In genomic region chr15:81166291-81166690, GRCm38 (mm10) we compare ENCODE assay signal across 24 mouse cellular contexts. TPM values are rescaled to one million over a fixed set of nuclear protein-coding genes. Genes with fewer than 3 reads are reported as not detected.
DNase-seq lines count a peak whose midpoint lies in the region; ATAC-seq and TF ChIP-seq lines count a peak whose summit lies in the region.
"Had no signal": no experiment of that assay in that cellular context is flagged by ENCODE, and none has a peak within 500 bp of the region (broad histone marks: within the 10 kb centered on the region; RNA-seq: fewer than 3 reads in every experiment).

No protein-coding gene starts in this region.

- no peak overlapping the region for H3K4me2 ChIP-seq in hindbrain, postnatal 0 days (ENCODE audit: low read depth, low read length)
- H3K4me2 ChIP-seq: embryonic facial prominence, embryonic 12.5 days; embryonic facial prominence, embryonic 15.5 days; forebrain, embryonic 13.5 days; heart, embryonic 11.5 days; hindbrain, embryonic 12.5 days; hindbrain, embryonic 15.5 days; intestine, embryonic 15.5 days had no signal

- peak; percentile 29 for DNase-seq in thymus, postnatal 0 days (ENCODE audit: low spot score)
- DNase-seq in thymus, postnatal 4 days = no peak
- peak; percentile 22 for DNase-seq in R1 (ENCODE audit: low read depth, low spot score)
- DNase-seq in Muller cell, postnatal 12 days (ENCODE audit: inconsistent ontology term) = no peak
- no peak for DNase-seq in hindbrain, postnatal 0 days (ENCODE audit: low spot score)
- DNase-seq: adrenal gland, postnatal 10 days; adrenal gland, postnatal 36 days; cerebellum, adult 18-20 months; cerebellum, adult 9-10 months; cerebellum, postnatal 25 days; gastrocnemius, postnatal 10 days; heart, adult 11 months; kidney, adult 11 months had no signal

- no peaks in the 10 kb centered on the region for H3K9me3 ChIP-seq in hindbrain, postnatal 0 days (ENCODE audit: low read length)
- H3K9me3 ChIP-seq: embryonic facial prominence, embryonic 12.5 days; embryonic facial prominence, embryonic 15.5 days; forebrain, embryonic 10.5 days; forebrain, embryonic 13.5 days; hindbrain, embryonic 12.5 days; hindbrain, embryonic 15.5 days; intestine, embryonic 15.5 days had no signal

- H3K9ac ChIP-seq in hindbrain, postnatal 0 days (replicated peaks; ENCODE audit: low read length) = no peak overlapping the region
- H3K9ac ChIP-seq: embryonic facial prominence, embryonic 12.5 days; embryonic facial prominence, embryonic 15.5 days; forebrain, embryonic 13.5 days; hindbrain, embryonic 12.5 days; hindbrain, embryonic 15.5 days; intestine, embryonic 15.5 days had no signal

- no peak for TF ChIP-seq CTCF in embryonic fibroblast, embryonic 13.5 days (IDR thresholded peaks at IDR 0.05; ENCODE audit: borderline replicate concordance, insufficient read depth, low read length)
- TF ChIP-seq CTCF in hindbrain, postnatal 0 days (IDR thresholded peaks at IDR 0.05; ENCODE audit: low read depth) = no peak

- TF ChIP-seq POLR2A in embryonic fibroblast, embryonic 13.5 days (IDR thresholded peaks at IDR 0.05; ENCODE audit: low read depth, low read length) = no peak

- peaks cover 17% of the 10 kb centered on the region for H3K4me1 ChIP-seq in embryonic fibroblast, embryonic 13.5 days (ENCODE audit: control insufficient read depth, insufficient read depth, low read length)
- H3K4me1 ChIP-seq in hindbrain, postnatal 0 days (ENCODE audit: insufficient read depth, low read length) = no peaks in the 10 kb centered on the region
- H3K4me1 ChIP-seq: forebrain, embryonic 10.5 days; forebrain, embryonic 13.5 days; hindbrain, embryonic 12.5 days had no signal

- 0 out of 2 replicates have a peak overlapping the region, but pooled peaks have one; percentile 0 for H3K27ac ChIP-seq in embryonic fibroblast, embryonic 13.5 days (ENCODE audit: insufficient read depth, low read length)
- H3K27ac ChIP-seq in hindbrain, postnatal 0 days = no peak overlapping the region
- H3K27ac ChIP-seq: embryonic facial prominence, embryonic 12.5 days; forebrain, embryonic 10.5 days; forebrain, embryonic 13.5 days; hindbrain, embryonic 12.5 days; hindbrain, embryonic 15.5 days; intestine, embryonic 15.5 days had no signal

- H3K4me3 ChIP-seq in embryonic fibroblast, embryonic 13.5 days (ENCODE audit: insufficient read depth, low read length) = no peak overlapping the region
- no peak overlapping the region for H3K4me3 ChIP-seq in hindbrain, postnatal 0 days (ENCODE audit: low read length)
- H3K4me3 ChIP-seq: embryonic facial prominence, embryonic 12.5 days; embryonic facial prominence, embryonic 15.5 days; forebrain, embryonic 10.5 days; forebrain, embryonic 13.5 days; hindbrain, embryonic 12.5 days; hindbrain, embryonic 15.5 days; intestine, embryonic 15.5 days had no signal

- ATAC-seq in hindbrain, postnatal 0 days = no peak
- ATAC-seq: forebrain, embryonic 13.5 days; forebrain, embryonic 16.5 days; intestine, embryonic 15.5 days; Patski had no signal

- 93% methylated on average over 5 of the region's 5 CpGs for WGBS in hindbrain, postnatal 0 days

- H3K27me3 ChIP-seq in hindbrain, postnatal 0 days (ENCODE audit: insufficient read depth, low read length) = no peaks in the 10 kb centered on the region
- H3K27me3 ChIP-seq: embryonic facial prominence, embryonic 12.5 days; embryonic facial prominence, embryonic 15.5 days; forebrain, embryonic 13.5 days; hindbrain, embryonic 12.5 days; hindbrain, embryonic 15.5 days; intestine, embryonic 15.5 days; Patski had no signal

- no peaks in the 10 kb centered on the region for H3K36me3 ChIP-seq in hindbrain, postnatal 0 days (ENCODE audit: insufficient read depth, low read length)
- H3K36me3 ChIP-seq: embryonic facial prominence, embryonic 12.5 days; embryonic facial prominence, embryonic 15.5 days; forebrain, embryonic 10.5 days; hindbrain, embryonic 12.5 days; hindbrain, embryonic 15.5 days; intestine, embryonic 15.5 days had no signal

RNA-seq across cellular contexts. Expression of gene Mrtfa, which starts 24.3 kb away (rescaled TPM):
- polyA plus RNA-seq in thymus, postnatal 0 days (2015; fragmentation: Nextera tagmentation; extraction: Ambion mirVana) = 17.3 and 19.0 TPM in 2 replicates
- 36.6 and 38.4 TPM in 2 replicates for polyA plus RNA-seq in embryonic fibroblast, embryonic 13.5 days (2011; ENCODE audit: insufficient read length, low read depth, missing spikeins)
- total RNA-seq in hindbrain, postnatal 0 days (2014; rRNA removed) = 32.1 and 54.8 TPM in 2 replicates
- 19.3 and 22.6 TPM in 2 replicates for polyA plus RNA-seq in hindbrain, postnatal 0 days (2015; fragmentation: Nextera tagmentation; extraction: Ambion mirVana)

Comparison
In these comparisons a context has a peak if more than half of its experiments do, and no peak if none do; other contexts are left out.
1. DNase-seq: peak in thymus, postnatal 0 days (single experiment) and R1 (single experiment); none in thymus, postnatal 4 days (single experiment), Muller cell, postnatal 12 days (single experiment) and hindbrain, postnatal 0 days (single experiment).